Mouse (Mus musculus) testis, postnatal 14 days (tissue): ENCODE results near the gene Sbsn.

Source experiments
- DNase-seq: peaks from one replicate; pipeline ENCODE4 v3.0.0; 2021; ENCODE audit warnings: low spot score

Gene Sbsn

DNA sequence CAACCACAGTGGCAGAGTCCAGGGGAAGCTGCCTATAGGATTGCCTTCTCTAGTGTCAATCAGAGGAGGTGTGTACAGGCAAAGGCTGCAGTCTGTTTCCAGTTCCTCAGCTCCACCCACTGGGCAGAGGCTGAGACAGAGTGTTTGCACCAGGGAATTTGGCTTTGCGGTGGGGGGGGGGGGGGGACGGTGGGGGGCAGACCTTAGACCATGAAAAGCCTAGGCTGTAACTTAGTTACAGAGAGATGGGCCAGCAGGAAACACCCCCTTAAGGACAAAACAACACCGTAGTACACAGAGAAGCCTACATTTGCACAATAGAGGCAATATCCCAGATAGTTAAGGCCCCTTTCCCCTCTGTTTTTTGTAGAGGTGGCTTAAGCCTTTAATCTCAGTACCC is 5.7 kb downstream of the Sbsn start:
- DNase-seq = no peak

DNA sequence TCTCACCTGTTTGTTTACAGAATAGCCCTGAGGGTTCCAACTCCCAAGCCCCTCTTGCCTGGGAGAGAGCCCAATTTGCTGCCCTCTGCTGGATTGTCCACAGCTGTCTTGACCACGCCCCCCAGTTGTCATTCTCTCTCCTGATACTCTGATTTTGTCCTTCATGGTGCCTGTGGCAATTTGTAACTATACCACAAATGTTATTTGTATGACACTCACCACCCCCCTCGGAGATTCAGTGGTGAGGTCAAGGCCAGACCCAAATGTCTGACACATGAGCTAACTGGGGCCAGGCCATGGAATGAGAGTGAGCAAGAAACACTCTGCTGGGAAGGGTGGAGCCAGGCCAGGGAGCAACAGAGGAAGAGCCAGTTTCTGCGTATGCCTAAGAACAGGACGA is 7.6 kb downstream of the Sbsn start:
- no peak for DNase-seq

DNA sequence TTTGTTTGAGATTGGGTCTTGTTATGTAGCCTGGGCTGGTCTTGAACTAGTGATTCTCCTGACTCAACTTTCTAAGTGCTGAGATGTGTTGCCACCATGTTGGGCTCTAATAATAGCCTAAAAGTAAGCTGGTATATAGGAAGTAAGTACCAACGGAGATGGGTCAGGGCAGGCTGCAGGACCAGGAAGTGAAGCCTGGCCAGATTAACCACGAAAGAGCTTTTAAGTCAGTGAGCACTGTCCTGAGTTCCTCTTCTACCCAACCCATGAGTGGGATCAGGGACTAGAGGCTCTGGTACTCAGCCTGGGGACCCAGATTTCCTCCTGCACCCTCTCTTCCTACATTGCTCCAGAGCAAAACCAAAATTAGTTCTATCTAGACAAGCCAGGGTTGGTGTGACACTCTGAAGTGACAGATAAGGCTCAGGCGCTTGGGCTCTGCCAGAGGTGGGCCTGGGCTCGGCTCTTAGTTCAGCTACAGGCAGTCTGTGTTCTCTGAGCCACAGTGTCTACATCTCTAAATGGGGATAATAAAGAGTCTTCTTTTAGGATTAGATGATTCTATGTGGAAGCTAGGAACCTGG is 10.6 kb downstream of the Sbsn start:
- no peak for DNase-seq

DNA sequence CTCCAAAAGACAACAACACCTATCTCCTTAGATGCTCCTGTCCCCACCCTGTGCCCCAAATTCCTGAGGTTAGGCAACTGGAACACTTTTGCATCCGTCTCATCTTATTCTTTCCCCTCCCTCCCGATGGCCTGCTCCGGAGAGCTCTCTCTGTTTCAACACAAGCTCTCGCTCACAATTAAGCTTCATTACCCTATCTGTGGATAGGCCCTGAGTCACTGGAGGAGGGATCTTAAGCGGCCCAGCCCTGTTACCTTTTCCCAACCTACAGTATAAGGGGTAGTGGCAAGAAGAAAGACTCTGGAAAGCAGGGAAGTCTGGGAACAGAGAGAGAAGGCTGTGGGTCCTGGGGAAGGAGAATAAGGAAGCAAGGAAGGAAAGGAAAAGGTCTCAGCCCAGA is 12.2 kb downstream of the Sbsn start, which contains the start of gene Dmkn:
TSS of gene Dmkn (plus strand) at position 301 of the 400 bp plus-strand sequence.
- DNase-seq = no peak

DNA sequence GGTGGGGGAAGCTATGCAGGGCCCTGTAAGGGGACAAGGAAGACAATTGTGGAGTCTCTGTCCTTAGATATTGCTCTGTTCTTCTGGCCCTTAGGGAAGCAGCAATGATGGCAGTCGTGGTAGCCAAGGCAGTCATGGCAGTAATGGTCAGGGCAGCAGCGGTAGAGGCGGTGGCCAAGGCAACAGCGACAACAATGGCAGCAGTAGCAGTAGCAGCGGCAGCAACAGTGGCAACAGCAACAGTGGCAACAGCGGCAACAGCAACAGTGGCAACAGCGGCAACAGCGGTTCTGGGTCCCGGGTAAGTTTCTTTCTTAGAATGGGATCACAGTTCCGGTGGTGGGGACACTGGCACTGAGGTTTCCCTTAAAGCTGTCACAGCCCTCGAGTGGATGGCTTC is 13.9 kb downstream of the Sbsn start:
- DNase-seq = no peak

DNA sequence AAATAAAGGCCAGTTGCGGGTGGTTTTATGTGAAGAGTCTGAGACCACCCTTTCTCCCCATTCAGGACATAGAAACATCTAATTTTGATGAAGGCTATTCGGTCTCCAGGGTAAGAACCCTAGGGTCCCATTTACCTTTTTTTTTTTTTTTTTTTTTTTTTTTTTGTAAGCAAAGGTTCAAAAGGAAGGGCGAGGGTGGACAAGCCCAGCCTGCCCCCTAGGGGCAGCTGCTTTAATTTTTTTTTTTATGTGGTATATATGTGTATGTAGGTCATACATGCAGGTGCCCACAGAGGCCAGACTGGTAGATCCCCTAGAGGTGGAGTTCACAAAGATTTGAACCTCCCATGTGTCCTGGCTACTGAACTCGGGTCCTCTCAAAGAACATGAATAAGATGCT is 15.1 kb downstream of the Sbsn start:
- no peak for DNase-seq

DNA sequence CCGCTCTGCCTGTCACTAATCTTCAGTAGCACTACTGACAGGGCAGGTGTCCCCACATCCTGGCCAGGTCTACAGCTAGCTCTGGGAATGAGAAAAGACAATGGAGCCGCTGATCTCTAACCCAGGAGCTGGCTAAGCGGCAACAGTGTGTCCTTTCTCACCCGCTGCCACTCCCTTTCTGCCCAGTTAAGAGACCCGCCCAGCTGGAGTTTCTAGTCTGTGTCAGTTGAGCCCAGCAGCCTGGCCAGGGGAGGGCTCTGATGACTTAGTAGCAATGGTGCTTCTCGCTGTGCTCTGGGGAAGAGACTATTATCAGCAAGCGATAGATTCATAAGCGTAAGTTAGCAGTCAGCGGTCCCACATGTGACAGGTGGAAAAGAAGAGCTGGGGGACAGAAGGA is 18.0 kb downstream of the Sbsn start:
- peak; percentile 84 for DNase-seq

DNA sequence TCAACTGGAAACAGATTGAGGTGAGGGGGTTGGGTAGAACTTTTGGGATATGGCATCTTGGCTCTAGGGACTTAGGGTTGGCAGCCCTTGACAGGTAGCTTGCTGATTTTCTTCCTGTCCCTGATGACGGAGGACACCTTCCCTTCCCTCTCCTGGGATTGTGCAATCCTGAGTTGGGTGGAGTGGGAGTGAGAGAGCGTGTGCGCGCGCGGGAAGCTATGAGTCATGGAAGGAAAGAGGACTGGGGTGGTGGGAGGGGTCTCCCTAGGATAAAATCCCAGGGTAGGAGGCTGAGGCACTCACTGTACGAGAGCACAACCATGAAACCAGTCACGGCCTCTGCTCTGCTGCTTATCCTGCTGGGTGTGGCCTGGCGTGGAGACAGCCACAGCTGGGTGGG is 24.8 kb downstream of the Sbsn start:
- DNase-seq = no peak

DNA sequence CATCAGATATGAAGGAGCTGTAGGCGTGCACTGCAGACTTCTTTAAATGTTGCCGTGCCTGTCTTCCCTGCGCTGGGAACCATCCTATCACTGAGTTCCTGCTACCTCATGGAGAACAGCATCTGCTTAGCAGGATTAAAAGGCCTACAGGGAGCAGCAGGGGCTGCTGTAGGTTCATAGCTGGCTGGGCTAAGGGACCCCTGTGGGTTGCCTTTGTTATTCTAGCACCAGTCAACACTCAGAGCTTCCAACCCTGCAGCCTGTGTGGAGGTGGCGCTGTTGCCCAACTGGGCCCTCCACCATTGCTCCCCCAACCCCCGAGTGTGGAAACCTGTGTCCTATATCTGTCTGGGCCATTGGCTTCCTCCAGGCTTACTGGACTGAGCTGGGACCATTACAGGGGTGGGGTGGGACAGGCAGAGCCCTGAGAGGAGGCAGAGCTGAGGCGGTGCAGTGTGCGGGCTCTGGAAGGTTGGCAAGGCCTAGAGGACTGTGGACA is 25.9 kb downstream of the Sbsn start:
- no peak for DNase-seq

DNA sequence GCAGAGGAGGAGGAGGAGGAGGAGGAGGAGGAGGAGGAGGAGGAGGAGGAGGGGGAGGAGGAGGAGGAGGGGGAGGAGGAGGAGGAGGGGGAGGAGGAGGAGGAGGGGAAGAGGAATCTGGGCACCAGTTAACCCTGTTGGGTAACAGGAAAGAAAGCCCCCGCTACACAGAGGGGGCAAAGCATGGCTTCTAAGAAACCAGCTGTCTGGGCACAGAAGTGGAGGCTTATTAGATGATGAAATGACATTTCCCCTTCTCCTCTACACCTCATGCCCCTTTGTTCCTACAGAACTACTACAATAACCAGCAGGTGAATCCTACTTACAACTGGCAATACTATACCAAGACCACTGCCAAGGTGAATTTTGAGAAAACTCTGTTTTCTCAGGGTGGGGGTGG is 26.6 kb downstream of the Sbsn start:
- no peak for DNase-seq

DNA sequence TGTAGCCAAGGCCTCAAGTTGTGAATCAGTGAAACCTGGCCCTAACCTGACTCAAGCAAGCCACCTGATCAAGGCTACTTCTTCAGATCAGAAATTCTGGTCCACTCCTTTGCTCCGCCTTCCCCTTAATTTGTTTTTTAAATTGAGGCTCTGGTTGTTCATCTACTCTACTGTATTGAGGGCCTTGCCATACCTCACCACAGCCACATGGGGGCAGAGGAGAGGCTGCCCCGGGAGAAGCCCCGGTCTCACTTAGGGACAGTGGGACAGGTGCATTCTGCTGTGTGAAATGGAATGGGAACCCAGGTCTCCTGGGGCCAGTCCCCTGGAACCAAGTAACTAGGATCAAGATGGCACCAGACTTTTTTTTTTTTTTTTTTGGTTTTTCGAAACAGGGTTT is 30.5 kb downstream of the Sbsn start:
- no peak for DNase-seq

DNA sequence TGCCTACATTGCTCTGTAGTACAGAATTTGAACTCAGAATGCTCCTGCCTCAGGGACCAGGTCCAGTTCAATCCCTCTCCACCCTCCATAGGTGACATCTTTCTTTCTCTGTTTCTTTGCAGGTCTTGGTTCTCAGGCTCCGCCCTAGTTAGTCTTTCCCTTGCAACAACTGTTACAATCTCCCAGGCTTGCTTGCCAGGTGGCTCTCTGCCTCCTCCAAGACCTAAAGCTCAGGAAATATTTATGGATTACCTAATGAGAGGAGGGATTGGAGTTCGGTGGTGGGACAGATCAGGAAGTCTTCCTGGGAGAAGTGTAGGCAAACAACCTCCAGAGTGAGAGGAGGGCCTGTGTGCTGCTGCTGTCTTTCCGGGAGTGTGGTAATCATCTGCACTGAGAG is 31.4 kb downstream of the Sbsn start:
- DNase-seq = no peak

DNA sequence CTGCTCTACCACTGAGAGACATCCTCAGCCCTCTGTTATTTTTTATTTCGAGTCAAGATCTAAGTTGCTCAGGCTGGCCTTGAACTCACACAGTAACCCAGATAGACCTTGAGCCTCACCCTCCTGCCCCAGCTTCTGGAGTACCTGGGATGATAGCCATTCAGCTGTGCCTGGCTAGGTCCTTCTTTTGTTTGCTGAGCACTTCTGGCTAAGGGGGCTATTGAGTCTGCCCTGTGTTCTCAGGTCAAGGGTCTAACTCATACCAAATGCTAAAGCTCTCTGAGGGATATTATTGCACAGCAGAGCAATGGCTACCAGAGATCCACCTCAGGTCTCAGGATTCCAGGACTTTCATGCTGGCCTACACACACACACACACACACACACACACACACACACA is 33.9 kb downstream of the Sbsn start:
- DNase-seq = no peak

DNA sequence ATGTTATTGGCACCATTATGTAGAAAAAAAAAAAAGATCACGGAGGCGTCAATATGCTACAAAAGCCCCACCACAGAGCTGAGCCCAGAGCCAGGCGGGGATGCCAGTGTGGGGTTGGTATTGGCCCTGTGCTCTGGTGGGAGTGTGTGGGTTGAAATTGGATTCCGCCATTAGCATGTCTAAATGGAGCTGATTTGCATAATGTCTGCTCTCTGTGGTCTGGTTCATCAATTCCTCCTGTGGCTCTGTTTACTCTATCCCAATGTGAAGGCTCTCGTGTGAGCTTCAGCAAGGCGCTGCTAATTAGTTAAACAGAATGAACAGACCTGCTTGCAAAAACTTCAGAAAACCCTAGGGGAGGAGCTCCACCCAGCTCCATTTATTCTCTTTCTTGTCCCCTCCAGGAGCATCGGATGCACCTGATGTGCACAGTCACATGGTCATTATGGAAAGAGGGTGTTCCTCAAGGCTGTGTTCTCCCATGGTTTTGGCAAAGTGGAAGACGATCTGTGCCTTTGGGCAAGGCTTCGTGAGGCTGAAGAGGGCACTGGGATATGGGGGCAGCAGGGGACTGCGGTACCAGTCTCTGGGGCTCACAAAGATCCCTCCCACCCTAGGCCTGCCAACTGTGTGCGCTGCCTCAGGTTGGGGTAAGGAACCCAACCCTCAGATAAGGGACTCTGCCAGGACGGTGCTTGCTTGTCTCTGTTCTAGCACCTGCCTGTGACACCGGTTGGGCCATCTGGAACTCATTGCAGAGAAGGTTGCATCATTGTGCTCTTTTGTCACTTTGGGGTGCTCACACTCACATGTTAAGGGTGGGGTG is 34.7 kb downstream of the Sbsn start:
- no peak for DNase-seq

DNA sequence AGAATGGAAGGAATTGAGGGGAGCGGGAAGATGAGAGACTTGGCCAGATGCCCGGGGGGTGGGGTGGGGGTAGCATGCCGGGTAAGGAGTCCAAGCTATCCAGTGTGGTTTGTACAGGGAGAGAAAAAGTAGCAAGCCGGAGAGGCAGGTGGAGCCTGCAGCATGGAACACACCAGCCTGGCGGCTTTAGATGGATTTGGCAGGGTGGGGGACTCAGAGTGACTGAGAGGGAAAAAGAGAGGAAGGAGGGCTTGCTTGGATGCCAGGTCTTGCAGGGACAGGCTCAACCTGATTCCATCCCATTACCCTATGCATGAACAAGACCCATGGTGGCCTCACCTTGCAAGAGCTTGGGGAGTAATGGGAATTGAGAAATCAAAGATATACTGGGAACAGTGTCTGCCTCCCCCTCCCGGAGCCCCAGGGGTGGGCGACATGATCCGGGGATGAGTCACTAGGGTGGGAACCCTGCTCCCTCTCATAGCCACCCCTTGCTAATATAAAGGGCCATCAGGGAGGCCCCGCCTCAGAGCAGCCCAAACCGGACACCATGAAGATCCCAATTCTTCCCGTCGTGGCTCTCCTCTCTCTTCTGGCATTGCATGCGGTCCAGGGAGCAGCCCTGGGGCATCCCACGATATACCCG is 36.2 kb downstream of the Sbsn start, which contains the start of gene Krtdap:
TSS of gene Krtdap (plus strand) at position 520 of the 646 bp plus-strand sequence.
- DNase-seq = no peak

DNA sequence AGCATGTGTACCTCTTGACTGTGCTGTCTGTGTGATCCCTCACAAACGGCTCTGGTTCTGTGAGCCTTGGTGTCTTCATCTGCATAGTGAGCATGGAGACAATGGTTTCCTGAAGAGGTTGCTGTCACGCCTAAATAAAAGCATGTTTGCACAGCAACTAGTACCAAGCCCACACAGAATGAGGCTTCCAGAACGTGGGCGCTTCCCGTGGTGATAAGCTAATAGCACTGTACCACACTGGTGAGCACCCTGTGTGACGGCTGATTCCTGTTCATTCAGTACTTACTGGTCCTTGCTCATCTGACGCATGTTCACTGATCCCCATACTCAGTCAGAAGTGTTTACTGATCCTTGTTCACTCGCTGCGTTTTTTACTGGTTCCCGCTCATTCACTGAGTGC is 38.9 kb downstream of the Sbsn start:
- no peak for DNase-seq

DNA sequence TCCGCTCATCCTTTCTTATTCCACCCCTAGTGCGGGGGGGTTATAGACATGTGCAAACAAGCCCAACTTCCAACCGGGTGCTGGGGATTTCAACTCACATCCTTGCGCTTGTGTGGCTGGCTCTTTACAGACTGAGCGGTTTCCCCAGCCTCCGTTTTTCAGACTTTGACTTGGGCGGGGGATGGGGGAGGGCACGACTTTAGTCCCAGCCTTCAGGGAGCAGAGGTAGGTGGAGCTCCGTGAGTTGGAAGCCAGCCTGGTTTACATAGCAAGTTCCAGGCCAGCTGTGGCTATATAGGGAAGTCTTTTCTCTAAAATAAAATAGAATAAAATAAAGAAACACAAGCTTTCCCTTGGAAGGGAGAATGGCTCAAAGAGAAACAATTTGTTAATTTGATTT is 40.6 kb downstream of the Sbsn start:
- DNase-seq = no peak

DNA sequence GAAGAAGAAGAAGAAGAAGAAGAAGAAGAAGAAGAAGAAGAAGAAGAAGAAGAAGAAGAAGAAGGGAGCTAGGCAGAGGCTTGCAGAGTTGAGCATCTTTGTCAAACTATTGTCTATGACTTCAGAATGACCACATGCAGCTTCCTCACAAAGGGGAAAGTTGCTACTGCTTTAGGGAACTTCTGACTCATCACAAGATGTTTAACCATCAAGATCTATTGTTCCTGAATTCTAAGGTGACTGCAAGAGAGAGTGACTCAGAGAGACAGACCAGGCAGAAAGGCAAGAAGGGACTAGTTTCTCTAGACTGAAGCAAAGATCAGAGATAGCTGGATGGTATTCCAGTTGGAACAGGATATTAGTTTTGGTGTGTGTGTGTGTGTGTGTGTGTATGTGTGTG is 43.6 kb downstream of the Sbsn start:
- no peak for DNase-seq

DNA sequence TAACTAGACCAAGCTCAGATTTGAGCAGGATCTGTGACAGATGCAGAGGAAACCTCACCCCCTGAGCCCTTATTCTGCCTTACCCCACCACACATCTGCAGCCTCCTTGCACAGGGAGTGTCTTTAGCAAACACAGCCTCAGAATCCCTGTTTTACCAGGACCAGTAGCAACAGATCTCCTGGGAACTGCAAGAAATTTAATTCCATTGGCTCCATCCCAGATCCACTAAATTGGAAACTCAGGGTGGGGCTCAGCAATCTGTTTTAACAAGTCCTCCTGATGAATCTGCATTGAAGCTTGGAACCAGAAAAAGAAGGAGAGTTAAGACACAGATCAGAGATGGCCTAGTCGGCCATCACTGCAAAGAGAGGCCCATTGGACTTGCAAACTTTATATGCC is 45.5 kb downstream of the Sbsn start:
- no peak for DNase-seq

DNA sequence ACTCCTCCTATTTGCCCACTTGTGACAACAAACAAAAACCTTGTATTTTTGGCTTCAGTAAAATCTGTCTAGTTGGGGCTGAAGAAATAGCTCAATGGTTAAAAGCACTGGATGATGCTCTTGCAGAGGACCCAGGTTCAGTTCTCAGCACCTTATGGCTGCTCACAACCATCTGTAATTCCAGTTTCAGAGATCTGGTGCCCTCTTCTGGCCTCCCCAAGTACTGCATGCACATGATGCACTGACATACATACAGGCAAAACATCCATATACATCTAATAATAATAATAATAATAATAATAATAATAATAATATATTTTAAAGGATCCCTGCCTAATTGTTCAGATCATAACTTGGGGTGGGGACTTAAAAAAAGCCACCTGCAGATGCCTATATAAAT is 49.4 kb downstream of the Sbsn start:
- no peak for DNase-seq

DNA sequence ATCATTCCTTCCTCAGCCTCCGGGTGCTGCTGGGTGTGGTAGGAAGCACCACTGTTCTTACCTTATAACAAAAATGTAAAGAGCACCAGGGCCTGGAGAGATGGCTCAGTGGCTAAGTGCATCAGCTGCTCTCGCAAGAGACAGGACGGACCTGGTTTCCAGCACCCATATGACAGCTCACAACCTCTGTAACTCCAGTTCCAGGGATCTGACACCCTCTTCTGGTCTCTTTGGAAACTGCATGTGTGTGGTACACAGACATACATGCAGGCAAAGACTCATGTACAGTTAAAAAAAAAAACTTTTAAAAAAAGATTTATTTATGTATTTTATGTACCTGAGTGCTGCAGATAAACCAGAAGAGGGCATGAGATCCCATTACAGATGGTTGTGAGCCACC is 52.0 kb downstream of the Sbsn start:
- no peak for DNase-seq

DNA sequence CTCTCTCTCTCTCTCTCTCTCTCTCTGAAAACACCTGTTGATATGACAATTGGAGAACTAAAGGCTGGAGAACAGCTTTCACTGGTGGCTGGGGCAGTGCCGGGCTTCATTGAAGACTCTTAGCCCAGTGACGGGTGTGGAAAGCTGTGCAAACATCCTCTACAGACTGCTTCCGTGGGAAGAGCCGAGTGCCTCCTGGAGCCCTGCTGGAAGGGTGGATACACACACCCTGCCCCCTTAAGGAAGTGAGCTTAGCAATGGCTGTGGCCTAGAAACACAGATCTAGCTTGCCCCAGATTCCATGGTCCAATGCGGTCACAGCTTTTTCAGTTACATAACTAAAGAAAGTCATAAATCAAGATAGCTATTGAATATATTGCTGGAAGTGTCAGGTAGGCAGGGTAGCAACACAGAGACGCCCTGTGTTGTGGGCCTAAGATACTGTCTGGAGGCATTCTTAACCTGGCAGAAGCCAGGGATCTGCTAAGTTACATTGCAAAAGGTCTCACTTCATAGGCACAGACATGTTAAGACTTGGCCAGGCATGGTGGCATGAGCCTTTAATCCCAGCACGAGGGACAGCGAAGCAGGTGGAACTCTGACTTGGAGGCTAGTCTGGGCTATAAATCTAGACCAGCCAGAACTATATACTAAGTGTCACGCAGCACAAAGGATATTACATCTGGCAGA is 52.9 kb downstream of the Sbsn start:
- no peak for DNase-seq
